Mouse (Mus musculus) G1E (cell line): ENCODE results near the gene Nrp2. TPM values are rescaled to one million over a fixed set of nuclear protein-coding genes. Genes with fewer than 3 reads are reported as not detected.

Experiments used
- ATAC-seq: 2 replicates; pipeline ENCODE4 v1.8.0; 2016; ENCODE audit warnings: mild to moderate bottlenecking; ENCODE audit not compliant: insufficient number of reproducible peaks, poor library complexity, low FRiP score, severe bottlenecking; ENCODE audit errors: extremely low read depth
- DNase-seq: peaks from one replicate; pipeline ENCODE4 v3.0.0; 2012; ENCODE audit warnings: low spot score
- H3K27me3 ChIP-seq: 2 replicates; pipeline ENCODE4 v1.6.1; 2012; ENCODE audit warnings: mild to moderate bottlenecking, low read length, inconsistent platforms; ENCODE audit not compliant: insufficient read depth
- H3K36me3 ChIP-seq: replicated peaks from 2 replicates; pipeline ENCODE3; 2012; ENCODE audit warnings: mild to moderate bottlenecking, inconsistent platforms
- H3K4me1 ChIP-seq: 2 replicates; pipeline ENCODE4 v1.6.1; 2012; ENCODE audit warnings: low read depth, low read length, inconsistent platforms, mixed read lengths; ENCODE audit not compliant: insufficient read depth
- H3K4me3 ChIP-seq: 2 replicates; pipeline ENCODE4 v1.5.1; 2012; ENCODE audit warnings: low read depth, mild to moderate bottlenecking, inconsistent platforms, low read length, moderate library complexity, mixed read lengths
- H3K9me3 ChIP-seq: replicated peaks from 2 replicates; pipeline ENCODE4 v1.6.1; 2012; ENCODE audit warnings: inconsistent platforms
- CTCF ChIP-seq: IDR thresholded peaks from 2 replicates; pipeline ENCODE4 v1.5.1; 2012; ENCODE audit warnings: low read depth, low read length, inconsistent platforms, mixed read lengths
- GATA1 ChIP-seq: IDR thresholded peaks from 2 replicates; pipeline ENCODE4 v1.6.1; 2012; ENCODE audit warnings: borderline replicate concordance, low read length, inconsistent platforms, mixed read lengths
- GATA2 ChIP-seq: IDR thresholded peaks from 2 replicates; pipeline ENCODE4 v1.6.1; 2012; ENCODE audit warnings: low read depth, low read length, inconsistent platforms, borderline replicate concordance
- POLR2AphosphoS5 ChIP-seq: IDR thresholded peaks from 2 replicates; pipeline ENCODE4 v1.6.1; 2012; ENCODE audit warnings: low read depth, low read length, inconsistent platforms; ENCODE audit not compliant: insufficient replicate concordance
- TAL1 ChIP-seq: conservative IDR thresholded peaks from 2 replicates; pipeline ENCODE4 v1.6.1; 2012; ENCODE audit warnings: low read depth, low read length, inconsistent platforms, mixed read lengths
- polyA plus RNA-seq: library from polyadenylated mRNA; stranded (reverse); fragments of >175 nt; gene quantifications from 2 replicates; pipeline ENCODE4 v1.2.3, GENCODE M21; 2012
- total RNA-seq, 2 experiments: library from RNA; stranded (forward) in 1 of 2; stranded (reverse) in 1 of 2; fragments of 200-1000 nt in 1 of 2; fragments of >200 nt in 1 of 2; fragmentation: Nextera tagmentation in 1 of 2; gene quantifications; 2 replicates each; pipeline ENCODE4 v1.2.3; 2014 to 2017

Gene Nrp2
- total and polyA plus RNA-seq, 3 experiments, result 0.07 to 0.16 TPM; not detected in 1

GRCm38 (mm10) chr1:62825822-62826765 is 123.0 kb downstream of the Nrp2 start:
- H3K4me3 ChIP-seq, result no peak overlapping the region

GRCm38 (mm10) chr1:62827316-62827715 is 124.2 kb downstream of the Nrp2 start:
- Histone ChIP-seq H3K9me3 (no peaks in the 10 kb centered on the region), H3K27me3 (peaks cover 28% of the 10 kb centered on the region), H3K36me3 (no peaks in the 10 kb centered on the region), H3K4me1 (no peaks in the 10 kb centered on the region), H3K4me3 (no peak overlapping the region)
- DNase-seq, result no peak
- no peak for ATAC-seq
- TF ChIP-seq GATA1 (no peak), GATA2 (no peak), CTCF (no peak), TAL1 (no peak), POLR2AphosphoS5 (no peak)

More at GRCm38 (mm10) chr1:62825822-62826765, 123.0 kb downstream of the Nrp2 start:
- TF ChIP-seq GATA1 (no peak), TAL1 (no peak), GATA2 (no peak), CTCF (no peak), POLR2AphosphoS5 (no peak)
- H3K27me3 ChIP-seq, result peaks cover 32% of the 10 kb centered on the region
- DNase-seq (no peak), ATAC-seq (no peak)
- no peaks in the 10 kb centered on the region for H3K4me1 ChIP-seq
- no peaks in the 10 kb centered on the region for H3K36me3 ChIP-seq
- H3K9me3 ChIP-seq, result no peaks in the 10 kb centered on the region

- H3K4me1 ChIP-seq, result no peaks in the 10 kb centered on the region
- TF ChIP-seq GATA2, result no peak
- TF ChIP-seq CTCF, result no peak
- TF ChIP-seq GATA1, result no peak
- no peak for TF ChIP-seq TAL1
- no peak for TF ChIP-seq POLR2AphosphoS5
- no peak for DNase-seq
- H3K9me3 ChIP-seq, result no peaks in the 10 kb centered on the region
- H3K27me3 ChIP-seq, result peaks cover 25% of the 10 kb centered on the region
- no peaks in the 10 kb centered on the region for H3K36me3 ChIP-seq
- no peak for ATAC-seq
- no peak overlapping the region for H3K4me3 ChIP-seq
Measured at GRCm38 (mm10) chr1:62828156-62828555, 125.1 kb downstream of the Nrp2 start.

- H3K27me3 ChIP-seq, result peaks cover 25% of the 10 kb centered on the region
- ATAC-seq, result no peak
- TF ChIP-seq CTCF, result no peak
- no peak for TF ChIP-seq GATA2
- TF ChIP-seq TAL1, result no peak
- no peak for TF ChIP-seq GATA1
- no peak for TF ChIP-seq POLR2AphosphoS5
- H3K36me3 ChIP-seq, result no peaks in the 10 kb centered on the region
- DNase-seq, result no peak
- no peaks in the 10 kb centered on the region for H3K9me3 ChIP-seq
- H3K4me3 ChIP-seq, result no peak overlapping the region
- 0 out of 2 replicates have a peak, but pooled peaks cover 2% of the 10 kb centered on the region for H3K4me1 ChIP-seq
Measured at GRCm38 (mm10) chr1:62829690-62830417, 126.8 kb downstream of the Nrp2 start.

GRCm38 (mm10) chr1:62830418-62830769 is 127.3 kb downstream of the Nrp2 start:
- Histone ChIP-seq H3K9me3 (no peaks in the 10 kb centered on the region), H3K4me3 (no peak overlapping the region), H3K36me3 (no peaks in the 10 kb centered on the region), H3K4me1 (0 out of 2 replicates have a peak, but pooled peaks cover 2% of the 10 kb centered on the region), H3K27me3 (peaks cover 25% of the 10 kb centered on the region)
- TF ChIP-seq GATA1 (no peak), POLR2AphosphoS5 (no peak)
- DNase-seq (no peak), ATAC-seq (no peak)

- no peaks in the 10 kb centered on the region for H3K9me3 ChIP-seq
- H3K36me3 ChIP-seq, result no peaks in the 10 kb centered on the region
- H3K4me3 ChIP-seq, result no peak overlapping the region
- ATAC-seq (no peak), DNase-seq (no peak)
- TF ChIP-seq GATA1, result no peak
- no peak for TF ChIP-seq POLR2AphosphoS5
- TF ChIP-seq CTCF, result no peak
- no peak for TF ChIP-seq TAL1
- no peak for TF ChIP-seq GATA2
- H3K4me1 ChIP-seq, result 0 out of 2 replicates have a peak, but pooled peaks cover 2% of the 10 kb centered on the region
- peaks cover 20% of the 10 kb centered on the region for H3K27me3 ChIP-seq
Measured at GRCm38 (mm10) chr1:62831725-62832455, 128.8 kb downstream of the Nrp2 start.
